ENCODE assay signal across 17 mouse cellular contexts in genomic region chr11:66236557-66236956, GRCm38 (mm10).
A peak's percentile ranks its signal among the peaks of the same experiment; 100 is the strongest.
DNase-seq lines count a peak whose midpoint lies in the region; ATAC-seq and TF ChIP-seq lines count a peak whose summit lies in the region.
"Had no signal": no experiment of that assay in that cellular context is flagged by ENCODE, and none has a peak within 500 bp of the region (broad histone marks: within the 10 kb centered on the region; RNA-seq: fewer than 3 reads in every experiment).

No protein-coding gene starts in this region.

- H3K4me3 ChIP-seq in heart, postnatal 0 days (ENCODE audit: low read depth, low read length) = no peak overlapping the region
- no peak overlapping the region for H3K4me3 ChIP-seq in heart, embryonic 10.5 days
- no peak overlapping the region for H3K4me3 ChIP-seq in layer of hippocampus, adult 2 months
- no peak overlapping the region for H3K4me3 ChIP-seq in CH12.LX (replicated peaks in 1 of 3; ENCODE audit: low read depth in 2 of 3, low read length in 2 of 3, poor library complexity in 1 of 3)
- H3K4me3 ChIP-seq in stomach, postnatal 0 days (ENCODE audit: low read depth, low read length) = no peak overlapping the region
- H3K4me3 ChIP-seq: embryonic facial prominence, embryonic 12.5 days; heart, embryonic 13.5 days had no signal

- H3K79me2 ChIP-seq in CH12.LX (replicated peaks; ENCODE audit: control insufficient read depth, extremely low read depth, insufficient read depth, poor library complexity, severe bottlenecking) = no peaks in the 10 kb centered on the region

- no peak for TF ChIP-seq EP300 in heart, postnatal 0 days (IDR thresholded peaks at IDR 0.05; ENCODE audit: low read depth)
- no peak for TF ChIP-seq EP300 in CH12.LX (IDR thresholded peaks at IDR 0.05; ENCODE audit: low read length)
- no peak for TF ChIP-seq EP300 in stomach, postnatal 0 days (optimal IDR thresholded peaks at IDR 0.05)

- no peak for ATAC-seq in heart, postnatal 0 days (ENCODE audit: insufficient read depth, low read depth)
- ATAC-seq in stomach, postnatal 0 days (ENCODE audit: low FRiP score, low TSS enrichment) = no peak
- ATAC-seq: forebrain, embryonic 16.5 days had no signal

- no peaks in the 10 kb centered on the region for H3K9me3 ChIP-seq in heart, postnatal 0 days (replicated peaks; ENCODE audit: control insufficient read depth, low read length)
- H3K9me3 ChIP-seq in heart, embryonic 10.5 days = no peaks in the 10 kb centered on the region
- no peaks in the 10 kb centered on the region for H3K9me3 ChIP-seq in CH12.LX (replicated peaks; ENCODE audit: low read length)
- no peaks in the 10 kb centered on the region for H3K9me3 ChIP-seq in stomach, postnatal 0 days (ENCODE audit: control insufficient read depth, low read length)
- H3K9me3 ChIP-seq: embryonic facial prominence, embryonic 12.5 days; heart, embryonic 13.5 days had no signal

- dilution Hi-C loops in CH12.LX (cut with MboI; ENCODE audit: extremely low pct_ligation_motif_present, extremely low pct_unique_long_range_greater_than_20kb, low sequenced_read_pairs) = no loop called here

- TF ChIP-seq RAD21 in CH12.LX (IDR thresholded peaks at IDR 0.05; ENCODE audit: low read depth, low read length) = peak; percentile 25

- H3K9ac ChIP-seq in heart, postnatal 0 days (replicated peaks; ENCODE audit: low read depth, low read length) = no peak overlapping the region
- no peak overlapping the region for H3K9ac ChIP-seq in CH12.LX (ENCODE audit: insufficient read depth, low read depth)
- no peak overlapping the region for H3K9ac ChIP-seq in stomach, postnatal 0 days (ENCODE audit: low read length)
- H3K9ac ChIP-seq: embryonic facial prominence, embryonic 12.5 days; heart, embryonic 13.5 days; hindbrain, embryonic 14.5 days had no signal

- no peaks in the 10 kb centered on the region for H3K36me3 ChIP-seq in heart, postnatal 0 days (replicated peaks; ENCODE audit: control insufficient read depth, insufficient read depth, low read length)
- H3K36me3 ChIP-seq in heart, embryonic 10.5 days = no peaks in the 10 kb centered on the region
- no peaks in the 10 kb centered on the region for H3K36me3 ChIP-seq in CH12.LX (replicated peaks in 1 of 2; ENCODE audit: control insufficient read depth in 1 of 2, insufficient read depth in 1 of 2, low read length in 1 of 2)
- H3K36me3 ChIP-seq in stomach, postnatal 0 days (ENCODE audit: control insufficient read depth, insufficient read depth, low read length) = no peaks in the 10 kb centered on the region
- H3K36me3 ChIP-seq: embryonic facial prominence, embryonic 12.5 days; heart, embryonic 13.5 days had no signal

- no peak overlapping the region for H3K4me2 ChIP-seq in heart, postnatal 0 days (ENCODE audit: low read depth, low read length)
- H3K4me2 ChIP-seq in CH12.LX (ENCODE audit: insufficient read depth, low read depth, poor library complexity, severe bottlenecking) = no peak overlapping the region
- no peak overlapping the region for H3K4me2 ChIP-seq in stomach, postnatal 0 days (replicated peaks; ENCODE audit: low read depth)
- H3K4me2 ChIP-seq: embryonic facial prominence, embryonic 12.5 days; heart, embryonic 13.5 days; hindbrain, embryonic 14.5 days had no signal

- no peaks in the 10 kb centered on the region for H3K27me3 ChIP-seq in heart, postnatal 0 days (ENCODE audit: control insufficient read depth, insufficient read depth, low read length)
- no peaks in the 10 kb centered on the region for H3K27me3 ChIP-seq in heart, embryonic 10.5 days (ENCODE audit: insufficient read depth, poor library complexity, severe bottlenecking)
- peaks cover 9% of the 10 kb centered on the region for H3K27me3 ChIP-seq in CH12.LX (replicated peaks)
- no peaks in the 10 kb centered on the region for H3K27me3 ChIP-seq in stomach, postnatal 0 days (ENCODE audit: control insufficient read depth, insufficient read depth, low read length)
- H3K27me3 ChIP-seq: embryonic facial prominence, embryonic 12.5 days; heart, embryonic 13.5 days had no signal

- TF ChIP-seq POLR2A in CH12.LX (IDR thresholded peaks at IDR 0.05; ENCODE audit: low read depth, low read length) = no peak

- WGBS in heart, postnatal 0 days = 53% methylated on average over 2 of the region's 2 CpGs
- 54% methylated on average over 2 of the region's 2 CpGs for WGBS in heart, embryonic 10.5 days
- WGBS in stomach, postnatal 0 days = 79% methylated on average over 2 of the region's 2 CpGs

- no peak overlapping the region for H3K27ac ChIP-seq in heart, postnatal 0 days (ENCODE audit: low read depth)
- no peak overlapping the region for H3K27ac ChIP-seq in heart, embryonic 10.5 days
- peak overlapping the region; percentile 72; the same call in 1 of the 2 replicates for H3K27ac ChIP-seq in layer of hippocampus, adult 2 months
- no peak overlapping the region for H3K27ac ChIP-seq in CH12.LX (ENCODE audit: insufficient read depth, low read depth)
- H3K27ac ChIP-seq in stomach, postnatal 0 days (replicated peaks) = no peak overlapping the region
- H3K27ac ChIP-seq: embryonic facial prominence, embryonic 12.5 days; heart, embryonic 13.5 days; hindbrain, embryonic 14.5 days had no signal

- TF ChIP-seq CTCF in heart, postnatal 0 days (IDR thresholded peaks at IDR 0.05; ENCODE audit: low read depth) = 0 out of 2 replicates have a peak, but pooled peaks have one; percentile 8
- TF ChIP-seq CTCF in layer of hippocampus, adult 2 months (conservative IDR thresholded peaks at IDR 0.05) = peak; percentile 42
- TF ChIP-seq CTCF in CH12.LX (conservative IDR thresholded peaks at IDR 0.05 in 1 of 2, IDR thresholded peaks at IDR 0.05 in 1 of 2; ENCODE audit: low read depth in 2 of 2, low read length in 2 of 2) = peak in 1 of 2 experiments; percentile 39; a peak in 2 of 4 replicates
- peak; percentile 40 for TF ChIP-seq CTCF in stomach, postnatal 0 days (IDR thresholded peaks at IDR 0.05; ENCODE audit: low read depth)

- in situ Hi-C loops in CH12.LX (cut with MboI; ENCODE audit: low pct_ligation_motif_present, low pct_unique_long_range_greater_than_20kb, low sequenced_read_pairs) = no loop called here

- no peaks in the 10 kb centered on the region for H3K4me1 ChIP-seq in heart, postnatal 0 days (ENCODE audit: control insufficient read depth, insufficient read depth)
- no peaks in the 10 kb centered on the region for H3K4me1 ChIP-seq in heart, embryonic 10.5 days
- no peaks in the 10 kb centered on the region for H3K4me1 ChIP-seq in CH12.LX (ENCODE audit: control insufficient read depth in 1 of 2, insufficient read depth in 2 of 2)
- no peaks in the 10 kb centered on the region for H3K4me1 ChIP-seq in stomach, postnatal 0 days (replicated peaks; ENCODE audit: control insufficient read depth, insufficient read depth)
- H3K4me1 ChIP-seq: embryonic facial prominence, embryonic 12.5 days; heart, embryonic 13.5 days had no signal

- DNase-seq in heart, postnatal 0 days (ENCODE audit: low spot score) = no peak
- DNase-seq in heart, embryonic 10.5 days (ENCODE audit: low spot score) = no peak
- DNase-seq in layer of hippocampus, adult 2 months (ENCODE audit: low spot score in 2 of 2) = no peak
- no peak for DNase-seq in layer of hippocampus, adult 9-10 months (ENCODE audit: low spot score)
- peak; percentile 5 for DNase-seq in CH12.LX (ENCODE audit: extremely low read depth)
- no peak for DNase-seq in stomach, postnatal 0 days (ENCODE audit: low spot score)
- DNase-seq: adrenal gland, adult 2 months; adrenal gland, postnatal 25 days; cerebellum, adult 11 months; cerebellum, adult 8-10 months; cerebellum, postnatal 14 days; gastrocnemius, postnatal 14 days; heart, postnatal 10 days had no signal

TF ChIP-seq in CH12.LX, 34 proteins besides CTCF, POLR2A, EP300 and RAD21:
- TF ChIP-seq E2F4 (IDR thresholded peaks at IDR 0.05; ENCODE audit: insufficient replicate concordance, low read depth, low read length) (no peak), JUN (IDR thresholded peaks at IDR 0.05; ENCODE audit: insufficient read depth, low read depth, low read length) (no peak), MYC (IDR thresholded peaks at IDR 0.05; ENCODE audit: low read depth, low read length) (no peak), POLR2AphosphoS2 (IDR thresholded peaks at IDR 0.05; ENCODE audit: low read depth, low read length) (no peak), IRF4 (IDR thresholded peaks at IDR 0.05; ENCODE audit: low read depth, low read length) (no peak), JUND (conservative IDR thresholded peaks at IDR 0.05; ENCODE audit: low read depth, low read length) (no peak)
